Mouse (Mus musculus) erythroblast, embryonic 14.5 days (primary cell): Measurements from ENCODE around the gene Mindy3.

Source experiments
- GATA1 ChIP-seq: IDR thresholded peaks from 2 replicates; pipeline ENCODE4 v1.6.1; 2012; ENCODE audit warnings: low read length, inconsistent platforms, mixed read lengths
- TAL1 ChIP-seq: IDR thresholded peaks from 3 replicates; pipeline ENCODE4 v1.6.1; 2012; ENCODE audit warnings: low read length, inconsistent platforms, mixed read lengths

- no peak for TF ChIP-seq GATA1
- TF ChIP-seq TAL1 = no peak
These were observed 7.0 kb downstream of the Mindy3 start for GRCm38 (mm10) chr2:12412309-12412708.
